Mouse (Mus musculus): ENCODE data around the gene Il17rd.

DNA sequence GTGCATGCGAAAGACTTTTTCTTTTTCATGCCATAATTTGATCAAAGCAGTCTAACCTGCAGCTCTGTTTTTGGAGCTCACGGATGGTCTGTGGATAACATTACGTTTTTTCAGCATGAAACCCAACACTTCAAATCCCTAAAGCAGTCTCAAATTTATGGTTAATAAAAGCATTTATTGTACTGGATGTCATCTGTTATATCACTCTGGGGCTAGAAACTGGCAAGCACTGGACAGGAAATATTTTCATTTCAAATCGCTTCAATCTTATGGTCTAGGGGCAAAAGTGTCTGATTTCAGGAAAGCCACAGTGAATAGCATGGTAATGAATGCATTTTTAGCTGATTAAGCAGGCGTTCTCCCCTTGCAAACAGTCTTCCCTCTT lies 12.8 kb downstream of the Il17rd start:
- TF ChIP-seq CTCF (IDR thresholded peaks at IDR 0.05; ENCODE audit: low read depth) (no peak), EP300 (optimal IDR thresholded peaks at IDR 0.05) (no peak)

Data from stomach, postnatal 0 days (tissue).